Mouse (Mus musculus) macrophage (primary cell): ENCODE results near the gene Ppil2. TPM values are rescaled to one million over a fixed set of nuclear protein-coding genes. Genes with fewer than 3 reads are reported as not detected.
A peak's percentile ranks its signal among the peaks of the same experiment; 100 is the strongest.

Experiments
- H3K27ac ChIP-seq: fragments of 350-480 bp; formaldehyde crosslinking; 2 replicates; pipeline ENCODE4 v1.9.0; 2021
- H3K36me3 ChIP-seq: fragments of 350-480 bp; formaldehyde crosslinking; 2 replicates; pipeline ENCODE4 v1.9.0; 2021; ENCODE audit errors: inconsistent target
- H3K4me3 ChIP-seq: fragments of 350-480 bp; formaldehyde crosslinking; 2 replicates; pipeline ENCODE4 v1.9.0; 2021; ENCODE audit errors: inconsistent target
- H3K79me2 ChIP-seq: fragments of 350-480 bp; formaldehyde crosslinking; 2 replicates; pipeline ENCODE4 v1.9.0; 2021; ENCODE audit errors: inconsistent target
- WGBS: methylation state at CpG from one replicate; pipeline ENCODE4 v1.1.7; 2026; ENCODE audit warnings: inconsistent platforms; ENCODE audit not compliant: missing documents; 5-methylcytosine and 5-hydroxymethylcytosine counted together
- polyA plus RNA-seq: library from polyadenylated mRNA; stranded (reverse); fragments of 250-400 nt; gene quantifications from 3 replicates; pipeline ENCODE4 v1.2.4, GENCODE M21; 2018; ENCODE audit warnings: inconsistent platforms

Ppil2 gene
- polyA plus RNA-seq, 1 experiment from 2014 or later, result 116 TPM

GRCm38 (mm10) chr16:17076869-17077268 is 34.2 kb downstream of the Ppil2 start:
- no peak overlapping the region for H3K4me3 ChIP-seq
- no peak overlapping the region for H3K27ac ChIP-seq

GRCm38 (mm10) chr16:17076301-17076700 is 34.8 kb downstream of the Ppil2 start:
- WGBS, result 96% methylated on average over 2 of the region's 2 CpGs
- H3K4me3 ChIP-seq, result no peak overlapping the region
- H3K36me3 ChIP-seq, result peaks cover 2% of the 10 kb centered on the region; the same call in 1 of the 2 replicates
- H3K27ac ChIP-seq, result no peak overlapping the region
- H3K79me2 ChIP-seq, result no peaks in the 10 kb centered on the region

More at GRCm38 (mm10) chr16:17076869-17077268, 34.2 kb downstream of the Ppil2 start:
- Histone ChIP-seq H3K36me3 (peaks cover 8% of the 10 kb centered on the region; the same call in 1 of the 2 replicates), H3K79me2 (no peaks in the 10 kb centered on the region)

GRCm38 (mm10) chr16:17073000-17073399 is 38.1 kb downstream of the Ppil2 start:
- Histone ChIP-seq H3K4me3 (no peak overlapping the region), H3K36me3 (no peaks in the 10 kb centered on the region), H3K27ac (no peak overlapping the region), H3K79me2 (no peaks in the 10 kb centered on the region)
- WGBS, result 98% methylated on average over 7 of the region's 7 CpGs

GRCm38 (mm10) chr16:17070716-17071115 is 40.3 kb downstream of the Ppil2 start:
- H3K36me3 ChIP-seq, result no peaks in the 10 kb centered on the region
- no peak overlapping the region for H3K27ac ChIP-seq
- no peaks in the 10 kb centered on the region for H3K79me2 ChIP-seq
- peak overlapping the region; percentile 24; the same call in 1 of the 2 replicates for H3K4me3 ChIP-seq
- 46% methylated on average over 6 of the region's 6 CpGs for WGBS

- no peaks in the 10 kb centered on the region for H3K36me3 ChIP-seq
- peak within 1 kb of the TSS; percentile 27 for H3K4me3 ChIP-seq
- H3K27ac ChIP-seq, result no peak within 1 kb of the TSS
- no peaks in the 10 kb centered on the region for H3K79me2 ChIP-seq
- 1% methylated on average over 76 of the region's 76 CpGs for WGBS
Observed at GRCm38 (mm10) chr16:17069511-17070443, 41.3 kb downstream of the Ppil2 start, which contains the start of gene Ypel1. Ypel1 (plus strand) TSS chr16:17069696.

- Histone ChIP-seq H3K27ac (no peak overlapping the region), H3K4me3 (no peak overlapping the region), H3K79me2 (no peaks in the 10 kb centered on the region), H3K36me3 (no peaks in the 10 kb centered on the region)
- 87% methylated on average over 2 of the region's 2 CpGs for WGBS
Observed at GRCm38 (mm10) chr16:17067552-17067951, 43.5 kb downstream of the Ppil2 start.

GRCm38 (mm10) chr16:17062338-17062737 is 48.7 kb downstream of the Ppil2 start:
- 100% methylated on average over 1 of the region's 1 CpGs for WGBS
- Histone ChIP-seq H3K4me3 (no peak overlapping the region), H3K79me2 (no peaks in the 10 kb centered on the region), H3K36me3 (no peaks in the 10 kb centered on the region), H3K27ac (no peak overlapping the region)

- 81% methylated on average over 3 of the region's 3 CpGs for WGBS
Observed at GRCm38 (mm10) chr16:17055584-17055983, 55.5 kb downstream of the Ppil2 start.

GRCm38 (mm10) chr16:17053903-17054302 is 57.2 kb downstream of the Ppil2 start:
- H3K4me3 ChIP-seq, result no peak overlapping the region
- H3K27ac ChIP-seq, result no peak overlapping the region
- 79% methylated on average over 3 of the region's 3 CpGs for WGBS
- no peaks in the 10 kb centered on the region for H3K79me2 ChIP-seq
- H3K36me3 ChIP-seq, result no peaks in the 10 kb centered on the region

More at GRCm38 (mm10) chr16:17055584-17055983, 55.5 kb downstream of the Ppil2 start:
- H3K4me3 ChIP-seq, result no peak overlapping the region
- H3K79me2 ChIP-seq, result no peaks in the 10 kb centered on the region
- H3K27ac ChIP-seq, result no peak overlapping the region
- no peaks in the 10 kb centered on the region for H3K36me3 ChIP-seq

- 73% methylated on average over 7 of the region's 7 CpGs for WGBS
- H3K36me3 ChIP-seq, result peaks cover 9% of the 10 kb centered on the region; the same call in 1 of the 2 replicates
- no peak overlapping the region for H3K4me3 ChIP-seq
- H3K79me2 ChIP-seq, result no peaks in the 10 kb centered on the region
- no peak overlapping the region for H3K27ac ChIP-seq
Observed at GRCm38 (mm10) chr16:17052087-17052486, 59.0 kb downstream of the Ppil2 start.

- Histone ChIP-seq H3K27ac (no peak overlapping the region), H3K4me3 (no peak overlapping the region), H3K36me3 (peaks cover 26% of the 10 kb centered on the region; the same call in 1 of the 2 replicates), H3K79me2 (no peaks in the 10 kb centered on the region)
- WGBS, result 100% methylated on average over 1 of the region's 1 CpGs
Observed at GRCm38 (mm10) chr16:17049886-17050285, 61.2 kb downstream of the Ppil2 start.

GRCm38 (mm10) chr16:17045287-17045686 is 65.8 kb downstream of the Ppil2 start:
- peaks cover 52% of the 10 kb centered on the region for H3K36me3 ChIP-seq

GRCm38 (mm10) chr16:17044320-17044719 is 66.7 kb downstream of the Ppil2 start:
- no peak overlapping the region for H3K27ac ChIP-seq
- 91% methylated on average over 3 of the region's 3 CpGs for WGBS
- peaks cover 61% of the 10 kb centered on the region for H3K36me3 ChIP-seq
- no peak overlapping the region for H3K4me3 ChIP-seq
- H3K79me2 ChIP-seq, result no peaks in the 10 kb centered on the region

More at GRCm38 (mm10) chr16:17045287-17045686, 65.8 kb downstream of the Ppil2 start:
- Histone ChIP-seq H3K4me3 (no peak overlapping the region), H3K27ac (no peak overlapping the region), H3K79me2 (no peaks in the 10 kb centered on the region)
- WGBS, result 95% methylated on average over 3 of the region's 3 CpGs

GRCm38 (mm10) chr16:17041417-17041816 is 69.6 kb downstream of the Ppil2 start:
- 100% methylated on average over 1 of the region's 1 CpGs for WGBS
- Histone ChIP-seq H3K36me3 (peaks cover 65% of the 10 kb centered on the region), H3K4me3 (no peak overlapping the region), H3K79me2 (no peaks in the 10 kb centered on the region), H3K27ac (no peak overlapping the region)

GRCm38 (mm10) chr16:17040716-17041115 is 70.3 kb downstream of the Ppil2 start:
- Histone ChIP-seq H3K4me3 (no peak overlapping the region), H3K27ac (no peak overlapping the region), H3K79me2 (no peaks in the 10 kb centered on the region), H3K36me3 (peaks cover 63% of the 10 kb centered on the region)
- WGBS, result 100% methylated on average over 3 of the region's 3 CpGs
